Mouse (Mus musculus): Measurements from ENCODE around the gene Lsamp. TPM values are rescaled to one million over a fixed set of nuclear protein-coding genes. Genes with fewer than 3 reads are reported as not detected.

Lsamp gene
- total and polyA plus RNA-seq, 3 experiments, result not detected

DNA sequence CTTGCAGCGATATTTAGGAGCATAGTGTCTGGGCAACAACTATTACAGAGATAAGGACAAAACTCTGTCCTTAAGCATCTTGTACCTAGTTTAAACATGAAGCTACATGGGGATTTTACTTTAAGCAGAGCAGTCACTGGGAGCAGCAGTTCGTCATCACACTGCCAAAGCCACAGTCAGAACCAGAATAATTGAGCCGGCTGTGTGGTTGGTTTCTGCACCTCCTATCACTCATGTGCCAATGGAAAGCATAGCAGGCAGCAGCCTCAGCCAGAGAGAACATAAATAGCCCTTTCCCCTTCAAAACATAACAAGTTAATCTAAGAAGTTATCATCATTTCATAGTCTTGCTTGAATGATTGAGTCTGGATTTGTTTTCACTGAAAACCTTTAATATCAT lies 2075.8 kb downstream of the Lsamp start:
- H3K79me2 ChIP-seq (replicated peaks; ENCODE audit: control insufficient read depth, extremely low read depth, insufficient read depth, poor library complexity, severe bottlenecking), result no peaks in the 10 kb centered on the region
- H3K27me3 ChIP-seq (replicated peaks), result no peaks in the 10 kb centered on the region
- dilution Hi-C loops (cut with MboI; ENCODE audit: extremely low pct_ligation_motif_present, extremely low pct_unique_long_range_greater_than_20kb, low sequenced_read_pairs), result no loop called here
- no peaks in the 10 kb centered on the region for H3K36me3 ChIP-seq (replicated peaks in 1 of 2; ENCODE audit: control insufficient read depth in 1 of 2, insufficient read depth in 1 of 2, low read length in 1 of 2)
- peaks cover 0 to 17% of the 10 kb centered on the region in 2 experiments; a peak in 2 of 4 replicates for H3K4me1 ChIP-seq (ENCODE audit: control insufficient read depth in 1 of 2, insufficient read depth in 2 of 2)
- no peak overlapping the region for H3K4me2 ChIP-seq (ENCODE audit: insufficient read depth, low read depth, poor library complexity, severe bottlenecking)
- no peak for DNase-seq (ENCODE audit: extremely low read depth)
- H3K9ac ChIP-seq (ENCODE audit: insufficient read depth, low read depth), result no peak overlapping the region
- no peak overlapping the region for H3K4me3 ChIP-seq (replicated peaks in 1 of 3; ENCODE audit: low read depth in 2 of 3, low read length in 2 of 3, poor library complexity in 1 of 3)
- in situ Hi-C loops (cut with MboI; ENCODE audit: low pct_ligation_motif_present, low pct_unique_long_range_greater_than_20kb, low sequenced_read_pairs), result no loop called here
- H3K9me3 ChIP-seq (replicated peaks; ENCODE audit: low read length), result no peaks in the 10 kb centered on the region
- no peak overlapping the region for H3K27ac ChIP-seq (ENCODE audit: insufficient read depth, low read depth)
- TF ChIP-seq TCF12 (IDR thresholded peaks at IDR 0.05; ENCODE audit: low read depth, low read length) (no peak), TBP (conservative IDR thresholded peaks at IDR 0.05; ENCODE audit: low read depth, low read length) (no peak), MXI1 (IDR thresholded peaks at IDR 0.05; ENCODE audit: low read depth, low read length) (no peak), ETS1 (conservative IDR thresholded peaks at IDR 0.05; ENCODE audit: low read depth, low read length) (no peak), CHD2 (IDR thresholded peaks at IDR 0.05; ENCODE audit: low read length) (no peak), MYC (IDR thresholded peaks at IDR 0.05; ENCODE audit: low read depth, low read length) (no peak), ZC3H11A (IDR thresholded peaks at IDR 0.05; ENCODE audit: low read depth, low read length) (no peak), ZNF384 (IDR thresholded peaks at IDR 0.05; ENCODE audit: low read depth, low read length) (no peak), PAX5 (IDR thresholded peaks at IDR 0.05; ENCODE audit: low read length) (no peak), EP300 (IDR thresholded peaks at IDR 0.05; ENCODE audit: low read length) (no peak), SMC3 (IDR thresholded peaks at IDR 0.05; ENCODE audit: low read depth, low read length) (no peak), NELFE (IDR thresholded peaks at IDR 0.05; ENCODE audit: low read depth, low read length) (no peak), ZMIZ1 (IDR thresholded peaks at IDR 0.05; ENCODE audit: low read depth, low read length) (no peak), USF1 (IDR thresholded peaks at IDR 0.05; ENCODE audit: low read depth, low read length) (no peak), ELF1 (IDR thresholded peaks at IDR 0.05; ENCODE audit: low read depth, low read length) (no peak), MAX (IDR thresholded peaks at IDR 0.05; ENCODE audit: low read length) (no peak)

DNA sequence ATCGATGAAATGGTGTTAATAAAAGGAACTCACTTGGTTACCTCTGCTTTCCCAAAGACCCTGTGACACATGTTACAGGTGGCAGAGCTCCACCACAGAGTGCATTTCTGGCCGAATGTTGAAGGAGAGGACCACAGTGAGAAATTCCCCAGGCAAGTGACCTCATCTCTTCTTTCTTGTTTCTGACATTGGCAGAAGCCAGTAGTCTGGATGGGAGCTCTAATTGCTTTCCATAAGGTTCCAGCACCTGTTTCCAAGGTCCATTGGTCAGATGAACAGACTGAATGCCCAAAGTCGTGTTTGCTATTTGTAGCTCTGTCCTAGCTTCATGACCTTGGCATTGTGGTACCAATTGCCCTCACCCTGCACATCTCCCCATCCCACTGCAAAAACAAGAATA lies 2090.2 kb downstream of the Lsamp start:
- in situ Hi-C loops (cut with MboI; ENCODE audit: low pct_ligation_motif_present, low pct_unique_long_range_greater_than_20kb, low sequenced_read_pairs), result no loop called here
- no peak overlapping the region for H3K9ac ChIP-seq (ENCODE audit: insufficient read depth, low read depth)
- H3K4me3 ChIP-seq (replicated peaks in 1 of 3; ENCODE audit: low read depth in 2 of 3, low read length in 2 of 3, poor library complexity in 1 of 3), result no peak overlapping the region
- no peak overlapping the region for H3K4me2 ChIP-seq (ENCODE audit: insufficient read depth, low read depth, poor library complexity, severe bottlenecking)
- H3K79me2 ChIP-seq (replicated peaks; ENCODE audit: control insufficient read depth, extremely low read depth, insufficient read depth, poor library complexity, severe bottlenecking), result no peaks in the 10 kb centered on the region
- H3K4me1 ChIP-seq (ENCODE audit: control insufficient read depth in 1 of 2, insufficient read depth in 2 of 2), result no peaks in the 10 kb centered on the region
- no peak for TF ChIP-seq TBP (conservative IDR thresholded peaks at IDR 0.05; ENCODE audit: low read depth, low read length)
- no peak for TF ChIP-seq KAT2A (IDR thresholded peaks at IDR 0.05; ENCODE audit: insufficient replicate concordance, low read length)
- TF ChIP-seq ZMIZ1 (IDR thresholded peaks at IDR 0.05; ENCODE audit: low read depth, low read length), result no peak
- no peak for TF ChIP-seq POLR2AphosphoS2 (IDR thresholded peaks at IDR 0.05; ENCODE audit: low read depth, low read length)
- no peak for TF ChIP-seq ZC3H11A (IDR thresholded peaks at IDR 0.05; ENCODE audit: low read depth, low read length)
- TF ChIP-seq USF1 (IDR thresholded peaks at IDR 0.05; ENCODE audit: low read depth, low read length), result no peak
- no peak for DNase-seq (ENCODE audit: extremely low read depth)
- peaks cover 4% of the 10 kb centered on the region for H3K9me3 ChIP-seq (replicated peaks; ENCODE audit: low read length)
- H3K27me3 ChIP-seq (replicated peaks), result peaks cover 2% of the 10 kb centered on the region
- no peak overlapping the region for H3K27ac ChIP-seq (ENCODE audit: insufficient read depth, low read depth)
- dilution Hi-C loops (cut with MboI; ENCODE audit: extremely low pct_ligation_motif_present, extremely low pct_unique_long_range_greater_than_20kb, low sequenced_read_pairs), result no loop called here
- H3K36me3 ChIP-seq (replicated peaks in 1 of 2; ENCODE audit: control insufficient read depth in 1 of 2, insufficient read depth in 1 of 2, low read length in 1 of 2), result no peaks in the 10 kb centered on the region
